Mouse (Mus musculus): Measurements from ENCODE around the gene Nudt3.

The Nudt3 gene

DNA sequence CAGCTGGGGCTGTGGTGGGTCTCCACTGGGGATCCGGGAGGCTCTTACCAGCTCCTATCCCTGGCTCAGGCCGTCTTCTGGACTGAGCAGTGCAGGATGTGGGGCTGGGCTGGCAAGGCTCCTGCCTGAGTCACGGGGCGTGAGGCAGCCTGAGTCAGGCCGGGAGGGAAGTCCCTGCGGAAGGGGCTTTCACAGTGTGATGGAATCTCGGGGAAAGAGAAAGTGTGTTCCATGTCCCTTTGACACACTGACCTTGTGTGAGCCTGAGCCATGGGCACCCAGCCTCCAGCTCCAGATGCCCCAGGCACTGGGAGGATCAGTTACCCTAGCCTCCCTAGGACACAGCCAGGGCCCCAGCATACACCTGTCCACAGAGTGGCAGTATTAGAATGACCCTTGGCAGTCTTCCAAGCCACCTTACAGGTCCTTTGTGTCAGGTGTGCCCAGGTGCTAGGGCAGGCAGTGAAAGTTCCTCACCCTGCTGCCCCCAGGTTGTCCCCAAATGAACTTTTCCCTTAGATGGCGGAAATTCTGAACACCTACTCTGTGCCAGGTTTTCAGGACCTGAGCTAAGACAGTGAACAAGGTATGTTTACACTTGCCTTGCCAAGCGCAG lies 75.9 kb downstream of the Nudt3 start:
- DNase-seq (ENCODE audit: low read depth), result no peak

DNA sequence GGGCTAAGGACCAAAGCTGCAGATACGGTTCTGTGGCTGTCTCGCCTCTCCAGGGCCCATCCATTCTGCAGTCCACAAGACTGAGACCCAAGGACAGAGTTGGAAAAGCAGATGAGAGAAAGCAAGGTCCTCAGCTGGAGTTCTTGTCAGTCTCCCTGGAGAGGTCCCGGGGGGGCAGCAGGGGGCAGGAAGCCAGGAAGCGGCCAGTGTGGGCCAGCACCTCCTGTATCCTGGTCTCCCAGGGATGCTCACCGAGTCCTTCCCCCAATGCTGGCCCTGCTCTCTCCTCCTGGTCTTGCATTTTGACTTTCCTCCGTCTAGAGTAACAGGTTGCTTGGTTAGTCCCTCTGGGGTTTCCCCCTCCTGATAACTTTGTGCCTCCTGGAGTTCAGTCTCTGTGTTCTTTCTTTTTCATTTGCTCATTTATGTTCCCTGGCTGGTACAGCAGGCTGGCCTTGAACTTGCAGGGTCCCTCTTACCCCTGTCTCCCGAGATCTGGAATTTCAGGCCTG lies 76.7 kb downstream of the Nudt3 start:
- no peak for DNase-seq (ENCODE audit: low read depth)

DNA sequence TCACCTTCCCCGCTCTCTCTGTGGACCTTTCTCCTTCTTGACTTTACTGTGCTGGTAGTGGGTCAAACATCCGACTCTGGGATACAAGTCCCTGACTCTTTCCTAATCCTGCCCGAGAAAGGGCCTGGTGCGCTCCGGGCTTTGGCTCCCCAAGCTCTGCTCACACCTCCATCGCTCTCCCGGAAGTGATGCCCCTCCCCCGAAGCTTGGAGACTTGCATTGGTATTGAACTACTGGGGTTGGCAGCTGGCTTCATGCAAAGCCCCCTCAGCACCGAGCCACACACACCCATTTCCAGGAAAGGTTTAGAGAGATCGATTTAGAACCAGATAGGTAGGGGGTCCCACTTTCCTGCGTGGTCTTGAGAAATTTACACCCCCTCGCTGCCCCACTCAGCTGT lies 77.3 kb downstream of the Nudt3 start:
- DNase-seq (ENCODE audit: low read depth), result no peak

DNA sequence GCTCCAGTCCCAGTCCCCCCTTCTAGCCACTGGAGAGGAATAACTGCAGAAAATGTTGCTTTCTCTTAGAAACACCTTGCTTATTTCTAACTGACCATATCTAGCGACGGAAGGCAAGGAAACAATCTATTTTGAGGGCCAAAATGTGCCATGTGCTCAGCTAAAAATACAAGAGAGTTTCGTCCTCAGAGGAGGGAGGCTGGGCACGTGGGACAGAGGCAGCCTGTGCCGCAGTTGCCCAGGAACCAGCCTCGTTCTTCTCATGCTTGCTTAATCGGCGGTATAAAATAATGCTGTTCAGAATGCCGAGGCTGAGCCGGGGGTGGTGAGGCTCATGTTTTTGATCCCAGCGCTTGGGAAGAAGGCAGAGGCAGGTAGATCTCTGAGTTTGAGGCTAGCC lies 78.7 kb downstream of the Nudt3 start:
- no peak for DNase-seq (ENCODE audit: low read depth)

DNA sequence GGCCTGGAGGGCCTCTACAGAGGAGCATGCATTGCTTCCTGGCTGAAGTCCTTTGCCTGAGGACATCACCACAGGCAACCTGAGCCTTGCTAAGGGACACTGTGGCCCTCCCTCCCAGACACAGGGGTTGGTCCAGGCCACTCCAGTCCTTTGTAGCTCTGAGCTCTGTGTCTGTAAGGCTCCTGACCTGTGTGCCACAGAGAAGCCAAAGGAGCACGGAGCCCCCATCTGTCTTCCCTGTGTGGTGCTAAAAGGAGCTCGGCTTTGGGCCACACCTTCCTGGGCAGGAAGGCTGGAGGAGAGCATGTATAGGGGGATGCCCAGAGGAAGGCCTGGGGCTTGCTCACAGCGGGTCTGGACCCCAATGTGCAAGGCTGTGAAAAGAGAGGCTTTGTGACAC lies 81.3 kb downstream of the Nudt3 start:
- no peak for DNase-seq (ENCODE audit: low read depth)

DNA sequence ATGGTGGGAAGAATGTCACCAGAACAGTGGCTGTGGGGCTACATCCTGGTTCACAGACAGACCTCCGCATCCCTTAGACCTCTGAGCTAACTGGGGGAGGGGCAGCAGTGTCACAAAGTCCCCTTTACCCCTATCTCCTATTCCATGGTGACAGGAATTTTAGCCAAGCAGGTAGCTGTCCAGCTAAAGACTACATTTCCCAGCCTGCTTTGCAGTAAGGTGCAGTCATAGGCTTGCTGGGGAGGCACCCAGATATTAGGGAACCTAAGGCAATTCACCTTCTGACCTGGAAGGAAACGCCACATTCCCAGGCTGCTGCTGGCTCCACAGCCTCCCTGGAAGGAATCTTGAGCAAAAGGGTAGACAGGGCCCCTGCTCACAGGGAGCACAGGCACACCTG lies 82.0 kb downstream of the Nudt3 start:
- no peak for DNase-seq (ENCODE audit: low read depth)

DNA sequence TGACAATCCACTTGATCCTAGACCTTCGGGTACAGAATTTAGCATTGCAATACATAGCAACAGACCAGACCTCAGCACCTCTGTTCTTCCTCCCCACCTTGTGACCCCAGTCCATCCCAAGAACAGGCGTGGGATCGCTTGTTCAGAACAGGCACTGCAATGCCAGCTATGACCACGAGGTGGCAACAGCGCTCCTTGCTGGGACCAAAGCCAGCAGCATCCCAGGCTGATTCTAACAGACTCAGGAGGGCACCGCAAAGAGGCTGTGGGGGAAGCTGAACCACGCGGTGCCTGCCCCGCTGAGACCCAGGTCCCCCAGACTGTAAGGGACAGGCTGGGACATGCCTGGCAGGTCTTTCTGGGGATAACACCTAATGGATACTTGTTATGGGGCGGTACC lies 88.6 kb downstream of the Nudt3 start:
- peak; percentile 94 for DNase-seq (ENCODE audit: low read depth)

DNA sequence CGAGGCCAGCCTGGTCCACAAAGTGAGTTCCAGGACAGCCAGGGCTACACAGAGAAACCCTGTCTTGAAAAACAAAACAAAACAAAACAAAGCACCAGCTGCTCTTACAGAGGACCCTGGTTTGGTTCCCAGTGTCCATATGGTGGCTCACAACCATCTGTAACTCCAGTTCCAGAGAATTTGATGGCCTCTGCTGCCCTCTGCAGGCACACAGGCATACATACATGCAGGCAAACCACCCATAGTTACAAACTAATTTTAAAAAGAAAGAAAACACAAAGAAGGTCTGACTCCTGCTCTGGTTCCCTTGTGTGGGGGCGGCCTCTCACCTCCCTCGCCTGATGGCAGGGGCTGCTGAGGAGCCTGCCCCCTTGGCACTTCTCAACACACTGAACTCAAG lies 89.9 kb downstream of the Nudt3 start:
- DNase-seq (ENCODE audit: low read depth), result peak; percentile 42

DNA sequence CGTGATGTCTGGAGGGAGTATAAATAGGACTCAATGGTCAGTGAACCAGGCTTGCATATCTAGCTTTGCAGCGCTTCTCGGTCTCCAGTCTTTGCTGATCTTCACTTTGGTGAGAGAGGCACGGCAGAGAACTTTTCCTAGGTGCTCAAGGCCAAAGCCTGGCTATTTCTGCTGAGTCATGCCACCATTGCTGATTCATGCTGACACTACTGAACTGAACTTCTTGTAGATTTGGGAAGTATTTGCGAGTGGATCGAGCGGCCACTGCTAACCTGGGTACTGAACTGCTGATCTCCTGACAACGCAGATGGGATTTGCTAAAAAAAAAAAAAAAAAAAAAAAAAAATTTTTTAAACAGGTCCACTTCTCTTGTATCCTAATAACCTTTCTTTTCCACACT lies 91.2 kb downstream of the Nudt3 start:
- DNase-seq (ENCODE audit: low read depth), result no peak
